Mouse (Mus musculus): ENCODE data around the gene H2-Aa. TPM values are rescaled to one million over a fixed set of nuclear protein-coding genes. Genes with fewer than 3 reads are reported as not detected.

The H2-Aa gene
- total RNA-seq, 4 experiments from 2014 or later, result 0.70 to 29.8 (median 13.8) TPM

- DNase-seq (ENCODE audit: low spot score in 2 of 2), result no peak
Observed at GRCm38 (mm10) chr17:34264452-34265351, 22.9 kb downstream of the H2-Aa start.

GRCm38 (mm10) chr17:34263811-34264371 lies 23.7 kb downstream of the H2-Aa start:
- no peak for DNase-seq (ENCODE audit: low spot score in 2 of 2)

DNA sequence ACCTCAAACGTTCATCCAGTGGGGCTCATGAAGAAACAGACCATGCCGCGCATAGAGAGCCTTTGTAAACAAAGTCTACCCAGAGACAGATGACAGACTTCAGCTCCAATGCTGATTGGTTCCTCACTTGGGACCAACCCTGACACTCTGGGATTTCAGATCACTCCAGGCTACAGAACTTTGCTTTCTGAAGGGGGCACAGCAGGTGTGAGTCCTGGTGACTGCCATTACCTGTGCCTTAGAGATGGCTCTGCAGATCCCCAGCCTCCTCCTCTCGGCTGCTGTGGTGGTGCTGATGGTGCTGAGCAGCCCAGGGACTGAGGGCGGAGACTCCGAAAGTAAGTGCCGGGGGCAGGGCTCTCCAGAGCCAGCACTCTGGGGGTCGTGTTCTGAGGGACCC lies 24.6 kb downstream of the H2-Aa start:
- DNase-seq (ENCODE audit: low spot score in 2 of 2), result peak; percentile 40 to 74

DNA sequence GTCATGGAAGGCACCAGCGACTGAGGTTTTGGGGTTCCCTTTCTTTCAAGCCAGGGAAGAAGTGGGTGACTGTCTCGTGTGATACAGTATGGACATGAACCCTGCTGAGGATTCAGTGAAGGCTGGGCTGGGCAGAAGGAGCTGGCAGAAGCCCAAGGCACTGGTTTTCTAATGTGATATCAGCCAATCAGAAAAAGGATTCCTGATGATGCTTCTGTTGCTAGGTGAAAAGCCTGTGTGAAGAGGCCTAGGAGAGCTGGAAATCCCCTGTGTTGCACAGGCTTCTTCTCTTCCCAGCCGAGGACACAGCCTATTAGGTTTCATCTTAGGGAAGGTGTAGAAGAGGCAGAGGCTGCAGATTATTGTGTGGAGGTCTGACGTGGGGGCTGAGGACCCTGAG lies 26.1 kb downstream of the H2-Aa start:
- peak; percentile 58 to 72 for DNase-seq (ENCODE audit: low spot score in 2 of 2)

GRCm38 (mm10) chr17:34260551-34260950 lies 27.1 kb downstream of the H2-Aa start:
- no peak for DNase-seq (ENCODE audit: low spot score in 2 of 2)

GRCm38 (mm10) chr17:34257594-34258375 lies 29.8 kb downstream of the H2-Aa start, which contains the start of gene H2-Ab1:
H2-Ab1 (plus strand) TSS chr17:34257689.
- DNase-seq (ENCODE audit: low spot score in 2 of 2), result peak; percentile 65 to 86

- DNase-seq (ENCODE audit: low spot score in 2 of 2), result no peak
Observed at GRCm38 (mm10) chr17:34256501-34256900, 31.1 kb downstream of the H2-Aa start.

- no peak for DNase-seq (ENCODE audit: low spot score in 2 of 2)
Observed at GRCm38 (mm10) chr17:34251666-34252065, 36.0 kb downstream of the H2-Aa start.

GRCm38 (mm10) chr17:34249878-34250277 lies 37.7 kb downstream of the H2-Aa start:
- peak; percentile 21 to 39 for DNase-seq (ENCODE audit: low spot score in 2 of 2)

GRCm38 (mm10) chr17:34249361-34249760 lies 38.3 kb downstream of the H2-Aa start:
- no peak for DNase-seq (ENCODE audit: low spot score in 2 of 2)

DNA sequence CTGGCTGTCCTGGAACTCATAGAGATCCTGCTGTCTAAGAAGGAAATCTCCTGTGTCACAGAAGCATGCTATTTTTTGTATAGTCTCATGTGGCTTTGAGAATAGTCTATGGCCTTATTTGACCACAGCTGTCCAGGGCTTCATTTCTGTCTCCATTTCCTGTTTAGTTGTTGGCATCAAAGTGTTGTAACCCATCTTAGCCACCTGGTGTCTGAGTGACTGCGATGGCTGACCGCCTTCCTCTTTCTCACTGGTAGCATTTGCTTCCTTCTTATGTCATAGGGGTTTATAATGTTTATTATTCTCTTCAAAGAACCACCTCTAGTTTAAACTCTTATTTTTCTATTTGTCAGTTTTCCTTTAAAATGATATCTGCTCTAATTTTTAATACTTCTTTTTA lies 38.9 kb downstream of the H2-Aa start:
- DNase-seq (ENCODE audit: low spot score in 2 of 2), result no peak

- DNase-seq (ENCODE audit: low spot score in 2 of 2), result no peak
Observed at GRCm38 (mm10) chr17:34247047-34247446, 40.6 kb downstream of the H2-Aa start.

- peak in 1 of 2 experiments; percentile 17 for DNase-seq (ENCODE audit: low spot score in 2 of 2)
Observed at GRCm38 (mm10) chr17:34244656-34245055, 43.0 kb downstream of the H2-Aa start.

- DNase-seq (ENCODE audit: low spot score in 2 of 2), result no peak
Observed at GRCm38 (mm10) chr17:34240916-34241315, 46.7 kb downstream of the H2-Aa start.

GRCm38 (mm10) chr17:34240366-34240765 lies 47.3 kb downstream of the H2-Aa start:
- no peak for DNase-seq (ENCODE audit: low spot score in 2 of 2)

- DNase-seq (ENCODE audit: low spot score in 2 of 2), result no peak
Observed at GRCm38 (mm10) chr17:34239601-34240041, 48.0 kb downstream of the H2-Aa start.

- no peak for DNase-seq (ENCODE audit: low spot score in 2 of 2)
Observed at GRCm38 (mm10) chr17:34238706-34239105, 48.9 kb downstream of the H2-Aa start, which contains the start of gene H2-Ob. H2-Ob (plus strand) TSS chr17:34238903.

DNA sequence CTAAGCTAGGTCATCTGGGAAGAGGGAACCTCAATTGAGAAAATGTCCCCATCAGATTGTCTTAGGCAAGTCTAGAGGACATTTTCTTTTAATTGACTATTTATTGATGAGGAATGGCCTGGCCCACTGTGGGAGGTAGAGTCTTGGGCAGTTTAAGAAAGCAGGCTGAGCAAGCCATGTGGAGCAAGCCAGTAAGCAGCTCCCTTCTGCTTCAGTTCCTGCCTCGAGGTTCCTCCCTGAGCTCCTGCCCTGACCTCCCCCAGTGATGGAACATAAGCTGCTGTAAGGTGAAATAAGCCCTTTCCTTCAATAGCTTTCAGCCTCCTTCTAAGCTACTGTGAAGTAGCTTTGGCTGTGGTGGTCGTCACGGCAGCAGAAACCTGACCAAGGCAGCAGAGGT lies 49.9 kb downstream of the H2-Aa start:
- DNase-seq (ENCODE audit: low spot score in 2 of 2), result no peak

GRCm38 (mm10) chr17:34236691-34237090 lies 50.9 kb downstream of the H2-Aa start:
- no peak for DNase-seq (ENCODE audit: low spot score in 2 of 2)

GRCm38 (mm10) chr17:34234926-34235325 lies 52.7 kb downstream of the H2-Aa start:
- peak; percentile 45 to 78 for DNase-seq (ENCODE audit: low spot score in 2 of 2)

Measured in layer of hippocampus, adult 8-10 months (tissue).